Mouse (Mus musculus): Measurements from ENCODE around the gene Sec14l4. TPM values are rescaled to one million over a fixed set of nuclear protein-coding genes. Genes with fewer than 3 reads are reported as not detected.
"Not testable (repeated sequence)": the region's sequence is repeated elsewhere in the genome, so short reads cannot be mapped to it uniquely, and the experiment has no call there.

Sec14l4 gene
- polyA plus RNA-seq, 1 experiment from 2014 or later = 0.50 TPM

- no peak for ATAC-seq (replicated peaks; ENCODE audit: insufficient number of reproducible peaks, insufficient read depth, low FRiP score, low read depth)
- WGBS = 4% methylated on average over 66 of the region's 66 CpGs
- H3K9ac ChIP-seq = peak overlapping the region; percentile 2; the same call in 1 of the 2 replicates
Measured at GRCm38 (mm10) chr11:3997978-3998720, 33.1 kb upstream of the Sec14l4 start.

GRCm38 (mm10) chr11:3999547-3999946, 31.7 kb upstream of the Sec14l4 start:
- no peaks in the 10 kb centered on the region for H3K9me3 ChIP-seq (replicated peaks)
- peaks cover 50% of the 10 kb centered on the region for H3K27me3 ChIP-seq

More at GRCm38 (mm10) chr11:3997978-3998720, 33.1 kb upstream of the Sec14l4 start:
- Histone ChIP-seq H3K4me3 (peak overlapping the region; percentile 36), H3K9me3 (replicated peaks) (no peaks in the 10 kb centered on the region), H3K36me3 (no peaks in the 10 kb centered on the region), H3K4me1 (replicated peaks) (peaks cover 11% of the 10 kb centered on the region), H3K4me2 (peak overlapping the region; percentile 62), H3K27ac (no peak overlapping the region), H3K27me3 (peaks cover 50% of the 10 kb centered on the region)

GRCm38 (mm10) chr11:4001603-4002002, 29.7 kb upstream of the Sec14l4 start:
- ATAC-seq (replicated peaks; ENCODE audit: insufficient number of reproducible peaks, insufficient read depth, low FRiP score, low read depth) = no peak
- 8% methylated on average over 5 of the region's 5 CpGs for WGBS
- H3K4me3 ChIP-seq = no peak overlapping the region

More at GRCm38 (mm10) chr11:3999547-3999946, 31.7 kb upstream of the Sec14l4 start:
- WGBS = 64% methylated on average over 5 of the region's 5 CpGs
- no peak overlapping the region for H3K27ac ChIP-seq
- ATAC-seq (replicated peaks; ENCODE audit: insufficient number of reproducible peaks, insufficient read depth, low FRiP score, low read depth) = no peak
- H3K36me3 ChIP-seq = no peaks in the 10 kb centered on the region
- H3K9ac ChIP-seq = no peak overlapping the region
- no peak overlapping the region for H3K4me2 ChIP-seq
- no peak overlapping the region for H3K4me3 ChIP-seq
- peaks cover 11% of the 10 kb centered on the region for H3K4me1 ChIP-seq (replicated peaks)

GRCm38 (mm10) chr11:4005220-4005805, 25.9 kb upstream of the Sec14l4 start:
- no peak overlapping the region for H3K27ac ChIP-seq
- H3K4me1 ChIP-seq (replicated peaks) = no peaks in the 10 kb centered on the region
- no peaks in the 10 kb centered on the region for H3K9me3 ChIP-seq (replicated peaks)
- no peak overlapping the region for H3K4me3 ChIP-seq
- H3K36me3 ChIP-seq = no peaks in the 10 kb centered on the region
- no peak for ATAC-seq (replicated peaks; ENCODE audit: insufficient number of reproducible peaks, insufficient read depth, low FRiP score, low read depth)
- no peak overlapping the region for H3K9ac ChIP-seq
- H3K27me3 ChIP-seq = peaks cover 10% of the 10 kb centered on the region
- H3K4me2 ChIP-seq = no peak overlapping the region
- 49% methylated on average over 5 of the region's 5 CpGs for WGBS

More at GRCm38 (mm10) chr11:4001603-4002002, 29.7 kb upstream of the Sec14l4 start:
- H3K27ac ChIP-seq = no peak overlapping the region
- H3K4me2 ChIP-seq = no peak overlapping the region
- no peak overlapping the region for H3K9ac ChIP-seq
- peaks cover 47% of the 10 kb centered on the region for H3K27me3 ChIP-seq
- peaks cover 11% of the 10 kb centered on the region for H3K4me1 ChIP-seq (replicated peaks)
- no peaks in the 10 kb centered on the region for H3K36me3 ChIP-seq
- no peaks in the 10 kb centered on the region for H3K9me3 ChIP-seq (replicated peaks)

DNA sequence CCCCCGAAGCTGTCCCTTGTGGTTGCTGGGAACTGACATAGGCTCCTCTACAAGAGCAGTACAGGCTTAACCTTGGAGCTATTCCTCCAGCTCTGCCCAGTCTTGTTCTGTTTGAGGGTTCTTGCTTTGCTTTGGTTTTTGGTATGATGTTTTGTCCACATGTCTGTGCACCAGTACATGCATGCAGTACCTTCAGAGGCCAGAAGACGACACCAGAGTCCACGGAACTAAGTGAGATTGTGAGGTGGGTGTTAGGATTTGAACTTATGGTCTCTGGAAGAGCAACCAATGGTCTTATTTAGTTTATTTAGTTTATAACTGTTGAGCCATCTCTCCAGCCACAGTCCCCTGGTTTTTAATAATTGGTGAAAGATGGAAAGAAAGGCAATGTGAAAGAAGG, 24.8 kb upstream of the Sec14l4 start:
- no peak for ATAC-seq (replicated peaks; ENCODE audit: insufficient number of reproducible peaks, insufficient read depth, low FRiP score, low read depth)
- no peak overlapping the region for H3K27ac ChIP-seq
- no peaks in the 10 kb centered on the region for H3K4me1 ChIP-seq (replicated peaks)
- no peaks in the 10 kb centered on the region for H3K9me3 ChIP-seq (replicated peaks)
- no peaks in the 10 kb centered on the region for H3K36me3 ChIP-seq
- 79% methylated on average over 3 of the region's 3 CpGs for WGBS
- no peak overlapping the region for H3K4me2 ChIP-seq
- 0 out of 2 replicates have a peak, but pooled peaks cover under 1% of the 10 kb centered on the region for H3K27me3 ChIP-seq
- no peak overlapping the region for H3K9ac ChIP-seq
- no peak overlapping the region for H3K4me3 ChIP-seq

DNA sequence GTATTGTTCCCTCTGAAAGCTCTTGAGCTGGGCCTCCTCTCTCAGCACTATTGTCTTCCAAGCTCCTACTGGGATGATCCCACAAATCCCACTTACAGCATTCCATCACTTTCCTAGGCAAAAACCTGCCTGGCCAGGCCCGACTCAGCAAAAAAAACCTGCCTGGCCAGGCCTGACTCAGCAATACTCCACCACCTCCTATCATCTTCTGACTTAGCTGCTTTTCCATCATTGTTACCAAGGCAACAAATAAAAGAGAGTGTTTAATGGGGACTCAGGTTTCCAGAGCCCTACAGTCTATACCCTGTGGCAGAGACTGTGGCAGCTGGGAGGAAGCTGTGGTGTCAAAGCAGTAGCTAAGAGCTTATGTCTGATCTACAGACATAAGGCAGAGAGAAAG, 18.6 kb upstream of the Sec14l4 start:
- no peak for ATAC-seq (replicated peaks; ENCODE audit: insufficient number of reproducible peaks, insufficient read depth, low FRiP score, low read depth)
- Histone ChIP-seq H3K9me3 (replicated peaks) (no peaks in the 10 kb centered on the region), H3K4me3 (no peak overlapping the region), H3K4me1 (replicated peaks) (no peaks in the 10 kb centered on the region), H3K27me3 (no peaks in the 10 kb centered on the region), H3K4me2 (no peak overlapping the region), H3K9ac (no peak overlapping the region), H3K27ac (no peak overlapping the region), H3K36me3 (no peaks in the 10 kb centered on the region)
- 67% methylated on average over 1 of the region's 1 CpGs for WGBS

GRCm38 (mm10) chr11:4015796-4016195, 15.5 kb upstream of the Sec14l4 start:
- not testable (repeated sequence) for H3K9me3 ChIP-seq (replicated peaks)
- WGBS = 85% methylated on average over 14 of the region's 14 CpGs

GRCm38 (mm10) chr11:4022111-4022510, 9.2 kb upstream of the Sec14l4 start:
- WGBS = 83% methylated on average over 13 of the region's 13 CpGs
- H3K9ac ChIP-seq; H3K9me3 ChIP-seq (replicated peaks); H3K4me3 ChIP-seq; H3K4me1 ChIP-seq (replicated peaks); H3K4me2 ChIP-seq; H3K36me3 ChIP-seq; ATAC-seq (replicated peaks; ENCODE audit: insufficient number of reproducible peaks, insufficient read depth, low FRiP score, low read depth); H3K27me3 ChIP-seq; H3K27ac ChIP-seq: not testable (repeated sequence)

More at GRCm38 (mm10) chr11:4015796-4016195, 15.5 kb upstream of the Sec14l4 start:
- not testable (repeated sequence) for H3K27me3 ChIP-seq; H3K9ac ChIP-seq; H3K4me2 ChIP-seq; H3K4me3 ChIP-seq; ATAC-seq (replicated peaks; ENCODE audit: insufficient number of reproducible peaks, insufficient read depth, low FRiP score, low read depth); H3K36me3 ChIP-seq; H3K27ac ChIP-seq; H3K4me1 ChIP-seq (replicated peaks)

DNA sequence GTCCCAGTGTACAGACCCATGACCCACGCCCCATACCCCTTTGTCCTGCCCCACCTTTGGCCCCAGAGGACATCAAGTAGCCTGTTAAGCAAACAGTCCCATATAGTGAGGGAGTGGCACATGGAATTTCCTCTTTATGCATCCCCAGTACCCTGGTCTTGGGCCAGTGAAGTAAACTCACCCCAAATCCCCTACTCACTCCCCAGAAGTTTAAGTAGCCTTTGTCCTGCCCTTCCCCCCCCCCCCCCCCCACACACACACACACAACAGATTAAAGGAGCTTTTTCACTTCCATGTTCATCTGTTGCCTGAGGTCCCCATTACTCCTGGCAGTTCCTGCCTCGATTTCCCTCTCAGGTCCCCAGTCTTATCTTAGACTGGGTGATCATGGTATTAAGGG, 7.9 kb upstream of the Sec14l4 start:
- Histone ChIP-seq H3K9me3 (replicated peaks) (no peaks in the 10 kb centered on the region), H3K27ac (no peak overlapping the region), H3K36me3 (no peaks in the 10 kb centered on the region), H3K4me2 (no peak overlapping the region), H3K9ac (no peak overlapping the region), H3K27me3 (no peaks in the 10 kb centered on the region), H3K4me1 (replicated peaks) (no peaks in the 10 kb centered on the region), H3K4me3 (no peak overlapping the region)
- no peak for ATAC-seq (replicated peaks; ENCODE audit: insufficient number of reproducible peaks, insufficient read depth, low FRiP score, low read depth)
- WGBS = 47% methylated on average over 2 of the region's 2 CpGs

GRCm38 (mm10) chr11:4027066-4027465, 4.2 kb upstream of the Sec14l4 start:
- no peak overlapping the region for H3K9ac ChIP-seq
- no peaks in the 10 kb centered on the region for H3K36me3 ChIP-seq
- no peaks in the 10 kb centered on the region for H3K4me1 ChIP-seq (replicated peaks)
- no peak overlapping the region for H3K27ac ChIP-seq
- H3K9me3 ChIP-seq (replicated peaks) = no peaks in the 10 kb centered on the region
- WGBS = 66% methylated on average over 8 of the region's 8 CpGs
- H3K27me3 ChIP-seq = peaks cover 12% of the 10 kb centered on the region
- H3K4me3 ChIP-seq = no peak overlapping the region
- no peak for ATAC-seq (replicated peaks; ENCODE audit: insufficient number of reproducible peaks, insufficient read depth, low FRiP score, low read depth)
- H3K4me2 ChIP-seq = no peak overlapping the region

GRCm38 (mm10) chr11:4027561-4028334, 3.5 kb upstream of the Sec14l4 start:
- WGBS = 67% methylated on average over 9 of the region's 9 CpGs

More at GRCm38 (mm10) chr11:4027561-4028334, 3.5 kb upstream of the Sec14l4 start:
- H3K27me3 ChIP-seq = peaks cover 16% of the 10 kb centered on the region
- no peaks in the 10 kb centered on the region for H3K36me3 ChIP-seq
- no peak for ATAC-seq (replicated peaks; ENCODE audit: insufficient number of reproducible peaks, insufficient read depth, low FRiP score, low read depth)
- no peak overlapping the region for H3K4me3 ChIP-seq
- H3K9ac ChIP-seq = no peak overlapping the region
- no peak overlapping the region for H3K27ac ChIP-seq
- H3K9me3 ChIP-seq (replicated peaks) = no peaks in the 10 kb centered on the region
- no peak overlapping the region for H3K4me2 ChIP-seq
- H3K4me1 ChIP-seq (replicated peaks) = no peaks in the 10 kb centered on the region
